Mouse (Mus musculus): ENCODE results near the gene Abraxas2.

GRCm38 (mm10) chr7:132898234-132898633, 39.2 kb downstream of the Abraxas2 start:
- TF ChIP-seq CTCF (IDR thresholded peaks at IDR 0.05; ENCODE audit: extremely low read depth, insufficient read depth, insufficient read length, insufficient replicate concordance) (peak; percentile 43; the same call in 1 of the 2 replicates), POLR2A (IDR thresholded peaks at IDR 0.05; ENCODE audit: low read depth, low read length) (no peak)

Measured in spleen, adult 2 months (tissue).